Mouse (Mus musculus): ENCODE data around the gene Slc25a22. TPM values are rescaled to one million over a fixed set of nuclear protein-coding genes. Genes with fewer than 3 reads are reported as not detected.

Slc25a22 gene
- polyA plus RNA-seq, 3 experiments from 2014 or later = 31.4 to 50.6 (median 32.0) TPM

GRCm38 (mm10) chr7:141433517-141434400, 3.9 kb downstream of the Slc25a22 start:
- no peak for ATAC-seq

GRCm38 (mm10) chr7:141432741-141433516, 4.8 kb downstream of the Slc25a22 start:
- no peak for ATAC-seq

- no peak for ATAC-seq
These were observed 5.5 kb downstream of the Slc25a22 start for GRCm38 (mm10) chr7:141432186-141432611.

- ATAC-seq = no peak
These were observed 6.1 kb downstream of the Slc25a22 start for GRCm38 (mm10) chr7:141431434-141432185.

- ATAC-seq = no peak
These were observed 7.0 kb downstream of the Slc25a22 start for GRCm38 (mm10) chr7:141430585-141431240.

- ATAC-seq = no peak
These were observed 7.7 kb downstream of the Slc25a22 start for GRCm38 (mm10) chr7:141429840-141430584.

- no peak for ATAC-seq
These were observed 8.4 kb downstream of the Slc25a22 start, which contains the start of gene Cend1 for GRCm38 (mm10) chr7:141429310-141429709. Gene Cend1, minus strand, starts transcription at chr7:141429491.

- ATAC-seq = no peak
These were observed 9.0 kb downstream of the Slc25a22 start for GRCm38 (mm10) chr7:141428701-141429100.

- no peak for ATAC-seq
These were observed 10.6 kb downstream of the Slc25a22 start for GRCm38 (mm10) chr7:141426948-141427730.

- no peak for ATAC-seq
These were observed 13.9 kb downstream of the Slc25a22 start for GRCm38 (mm10) chr7:141423811-141424210.

- ATAC-seq = no peak
These were observed 17.5 kb downstream of the Slc25a22 start for GRCm38 (mm10) chr7:141420030-141420702.

GRCm38 (mm10) chr7:141418970-141419369, 18.7 kb downstream of the Slc25a22 start:
- no peak for ATAC-seq

GRCm38 (mm10) chr7:141417731-141418681, 19.7 kb downstream of the Slc25a22 start:
- ATAC-seq = no peak

GRCm38 (mm10) chr7:141416144-141416841, 21.4 kb downstream of the Slc25a22 start:
- ATAC-seq = no peak

- ATAC-seq = peak; percentile 85
These were observed 23.7 kb downstream of the Slc25a22 start, which contains the start of gene Gatd1 for GRCm38 (mm10) chr7:141413809-141414584. Gene Gatd1, minus strand, starts transcription at chr7:141414136.

GRCm38 (mm10) chr7:141413331-141413730, 24.4 kb downstream of the Slc25a22 start:
- ATAC-seq = no peak

- ATAC-seq = no peak
These were observed 26.0 kb downstream of the Slc25a22 start for GRCm38 (mm10) chr7:141411667-141412066.

All from inflammation-experienced regulatory T-cells, adult 6 months (primary cell).